Mouse (Mus musculus) lung, postnatal 36 days (tissue): ENCODE data around the gene Gm47841.

Source experiments
- DNase-seq: peaks from one replicate; pipeline ENCODE4 v3.0.0; 2022; ENCODE audit warnings: mixed read lengths

Gm47841 gene

DNA sequence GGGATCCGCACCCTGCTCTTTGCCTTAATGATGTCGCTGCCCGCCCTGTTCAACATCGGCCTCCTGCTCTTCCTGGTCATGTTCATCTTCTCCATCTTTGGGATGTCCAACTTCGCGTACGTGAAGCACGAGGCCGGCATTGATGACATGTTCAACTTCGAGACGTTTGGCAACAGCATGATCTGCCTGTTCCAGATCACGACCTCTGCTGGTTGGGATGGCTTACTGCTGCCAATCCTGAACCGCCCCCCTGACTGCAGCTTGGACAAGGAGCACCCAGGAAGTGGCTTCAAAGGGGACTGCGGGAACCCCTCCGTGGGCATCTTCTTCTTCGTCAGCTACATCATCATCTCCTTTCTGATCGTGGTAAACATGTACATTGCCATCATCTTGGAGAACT is 7.5 kb downstream of the Gm47841 start:
- DNase-seq: peak; percentile 32

- DNase-seq: no peak
Observed at GRCm38 (mm10) chr15:101028960-101029359, 18.2 kb downstream of the Gm47841 start.

DNA sequence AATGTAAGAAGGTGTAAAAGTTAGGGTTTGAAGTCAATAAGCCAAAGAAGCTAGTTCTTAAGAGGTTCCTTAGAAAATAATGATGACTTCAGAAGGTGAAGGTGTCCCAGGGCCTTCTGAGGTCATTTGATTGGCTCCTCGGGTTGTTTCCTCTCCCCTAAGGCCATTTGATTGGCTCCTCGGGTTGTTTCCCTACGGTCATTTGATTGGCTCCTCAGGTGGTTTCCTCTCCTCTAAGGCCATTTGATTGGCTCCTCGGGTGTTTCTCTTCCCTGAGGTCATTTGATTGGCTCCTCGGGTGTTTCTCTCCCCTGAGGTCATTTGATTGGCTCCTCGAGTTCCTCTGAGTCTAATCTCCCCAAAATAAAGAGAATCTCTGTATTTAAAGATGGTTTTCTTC is 35.8 kb downstream of the Gm47841 start:
- no peak for DNase-seq

DNA sequence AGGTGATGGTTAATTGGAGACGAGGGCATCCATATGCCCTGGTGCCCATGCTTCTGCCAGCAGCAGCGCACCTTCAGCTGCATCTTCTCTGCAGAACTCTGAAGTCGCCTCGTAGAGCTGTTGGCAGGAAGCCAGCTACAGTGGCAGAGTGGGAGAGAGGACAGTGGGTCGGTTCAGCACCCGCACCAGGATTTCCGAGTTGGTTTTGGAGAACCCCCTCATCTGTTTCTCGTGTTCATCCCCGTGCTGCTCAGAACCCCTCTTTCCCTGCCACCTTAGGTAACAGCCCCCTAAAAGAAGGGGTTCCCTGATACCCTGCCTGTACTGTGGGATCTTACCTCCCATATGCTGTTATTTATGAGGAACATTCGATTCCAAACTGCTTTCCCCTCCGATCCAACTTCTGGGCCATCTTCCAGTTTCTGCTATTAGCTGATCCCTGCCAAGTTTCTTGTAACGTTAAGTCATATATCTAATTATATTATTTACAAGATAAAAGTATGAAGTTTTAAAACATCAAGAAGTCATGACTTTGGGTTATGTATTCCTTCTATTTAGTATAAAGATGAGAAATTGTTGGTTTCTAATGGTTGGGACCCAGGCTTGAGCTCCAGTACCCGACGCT is 38.7 kb downstream of the Gm47841 start:
- no peak for DNase-seq

- DNase-seq: no peak
Observed at GRCm38 (mm10) chr15:101007236-101007635, 40.0 kb downstream of the Gm47841 start.

DNA sequence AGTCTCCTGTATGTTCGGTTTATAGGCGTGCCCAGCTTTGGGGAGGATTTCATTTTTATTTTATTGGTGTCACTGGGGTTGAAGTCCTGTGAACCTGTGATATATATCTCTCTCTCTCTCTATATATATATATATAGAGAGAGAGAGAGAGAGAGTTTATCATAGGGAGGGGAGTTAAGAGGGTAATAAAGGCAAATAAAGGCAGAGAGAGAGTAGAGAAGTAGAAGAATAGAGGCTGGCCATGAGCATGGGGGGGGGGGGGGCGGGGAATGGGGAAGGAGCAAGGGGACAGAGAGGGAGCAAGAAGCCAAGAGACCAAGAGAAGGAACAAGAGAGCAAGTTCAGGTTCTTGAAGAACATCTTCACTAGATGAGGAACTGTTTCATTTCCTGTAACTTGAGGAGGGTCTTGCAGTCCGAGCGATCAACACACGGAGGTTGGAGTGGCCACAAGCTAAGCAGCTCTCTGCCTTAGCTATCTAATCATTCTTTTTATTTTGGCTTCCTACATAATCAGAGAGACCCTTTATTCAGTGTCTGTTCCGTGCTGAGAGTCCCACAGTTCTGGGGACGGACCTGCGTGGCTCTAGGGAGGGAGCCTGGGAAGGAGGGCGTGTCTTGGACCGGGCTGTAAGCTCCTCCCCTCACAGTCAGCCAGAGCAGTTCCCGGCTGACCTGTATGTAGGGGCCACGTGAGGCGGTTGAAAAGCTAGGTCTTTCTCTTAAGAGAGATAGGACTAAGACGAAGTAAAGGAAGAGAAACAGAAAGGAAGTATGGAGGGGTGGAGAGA is 40.8 kb downstream of the Gm47841 start:
- peak; percentile 71 for DNase-seq

- DNase-seq: no peak
Observed at GRCm38 (mm10) chr15:101005717-101006116, 41.5 kb downstream of the Gm47841 start.

GRCm38 (mm10) chr15:101004538-101004937 is 42.7 kb downstream of the Gm47841 start:
- no peak for DNase-seq

DNA sequence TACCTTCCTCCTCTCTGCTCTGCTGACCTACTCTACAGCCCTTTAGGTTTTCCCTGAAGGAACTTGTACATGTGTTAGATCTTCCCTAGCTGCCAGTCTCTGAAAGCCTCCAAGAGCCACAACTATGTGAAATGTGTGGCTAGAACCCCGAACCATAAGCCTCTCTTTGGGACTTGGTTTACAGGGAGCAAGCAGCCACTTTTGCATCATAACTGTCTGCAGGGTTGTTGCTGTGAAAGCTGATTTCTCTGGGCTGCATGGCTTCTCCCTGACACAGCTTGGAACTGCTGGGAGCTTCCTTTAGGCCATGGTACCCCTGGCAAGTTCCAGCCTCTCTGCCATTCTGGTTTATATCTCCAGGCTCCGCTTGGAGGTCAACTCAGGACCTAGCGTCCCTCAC is 44.7 kb downstream of the Gm47841 start:
- no peak for DNase-seq

GRCm38 (mm10) chr15:101001685-101002084 is 45.5 kb downstream of the Gm47841 start:
- no peak for DNase-seq

DNA sequence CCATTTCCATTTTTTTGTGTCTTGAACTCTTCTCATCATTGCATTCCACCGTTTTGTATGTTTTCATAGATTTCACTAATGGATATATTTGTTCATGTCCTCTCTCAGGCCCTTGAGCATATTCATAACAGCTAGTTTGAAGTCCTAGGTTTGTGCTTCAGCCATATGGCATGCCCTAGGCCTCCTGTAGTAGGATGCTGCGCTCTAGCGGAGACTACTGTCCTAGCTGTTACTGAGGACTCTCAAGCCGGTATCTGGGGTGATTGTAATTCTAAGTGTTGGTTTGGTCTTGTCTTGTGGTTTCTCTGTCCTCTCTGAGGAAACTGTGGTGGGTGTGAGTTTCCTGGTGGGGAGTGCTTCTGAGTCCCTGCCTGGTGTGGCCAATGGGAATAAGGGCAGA is 50.1 kb downstream of the Gm47841 start:
- peak; percentile 36 for DNase-seq
